Comparison of ENCODE assay signal across 9 mouse cellular contexts in genomic region chr2:167775218-167775915, GRCm38 (mm10).
DNase-seq lines count a peak whose midpoint lies in the region; ATAC-seq lines count a peak whose summit lies in the region.
"Had no signal": no experiment of that assay in that cellular context is flagged by ENCODE, and none has a peak within 500 bp of the region (broad histone marks: within the 10 kb centered on the region; RNA-seq: fewer than 3 reads in every experiment).

No protein-coding gene starts in this region.

- H3K27ac ChIP-seq in embryonic facial prominence, embryonic 14.5 days (replicated peaks; ENCODE audit: low read depth, low read length) = peak overlapping the region; percentile 70; the same call in 1 of the 2 replicates
- H3K27ac ChIP-seq in kidney, embryonic 16.5 days (ENCODE audit: low read length) = no peak overlapping the region
- H3K27ac ChIP-seq in forebrain, embryonic 11.5 days (ENCODE audit: low read depth, low read length) = no peak overlapping the region
- H3K27ac ChIP-seq: midbrain, embryonic 12.5 days had no signal

- H3K9me3 ChIP-seq in embryonic facial prominence, embryonic 14.5 days (ENCODE audit: control insufficient read depth, low read length) = no peaks in the 10 kb centered on the region
- no peaks in the 10 kb centered on the region for H3K9me3 ChIP-seq in kidney, embryonic 16.5 days (ENCODE audit: low read length)
- no peaks in the 10 kb centered on the region for H3K9me3 ChIP-seq in forebrain, embryonic 11.5 days (ENCODE audit: control insufficient read depth, low read length)
- H3K9me3 ChIP-seq: midbrain, embryonic 12.5 days had no signal

- no peaks in the 10 kb centered on the region for H3K36me3 ChIP-seq in embryonic facial prominence, embryonic 14.5 days (ENCODE audit: control insufficient read depth, insufficient read depth, low read length)
- H3K36me3 ChIP-seq in kidney, embryonic 16.5 days (ENCODE audit: insufficient read depth, low read length) = no peaks in the 10 kb centered on the region
- no peaks in the 10 kb centered on the region; the same call in 1 of the 2 replicates for H3K36me3 ChIP-seq in forebrain, embryonic 11.5 days (ENCODE audit: control insufficient read depth, insufficient read depth, low read length)
- H3K36me3 ChIP-seq: midbrain, embryonic 12.5 days had no signal

- H3K4me3 ChIP-seq in embryonic facial prominence, embryonic 14.5 days (ENCODE audit: low read depth, low read length) = no peak overlapping the region
- H3K4me3 ChIP-seq in kidney, embryonic 16.5 days (ENCODE audit: low read length) = no peak overlapping the region
- no peak overlapping the region for H3K4me3 ChIP-seq in forebrain, embryonic 11.5 days (ENCODE audit: low read depth, low read length)
- H3K4me3 ChIP-seq: midbrain, embryonic 12.5 days had no signal

- H3K9ac ChIP-seq in embryonic facial prominence, embryonic 14.5 days (ENCODE audit: low read depth, low read length) = peak overlapping the region; percentile 23; the same call in 1 of the 2 replicates
- H3K9ac ChIP-seq in kidney, embryonic 16.5 days (replicated peaks; ENCODE audit: low read length) = peak overlapping the region; percentile 40
- no peak overlapping the region for H3K9ac ChIP-seq in forebrain, embryonic 11.5 days (ENCODE audit: low read length)
- H3K9ac ChIP-seq: midbrain, embryonic 12.5 days had no signal

- no peaks in the 10 kb centered on the region for H3K27me3 ChIP-seq in embryonic facial prominence, embryonic 14.5 days (replicated peaks; ENCODE audit: control insufficient read depth, insufficient read depth, low read length)
- no peaks in the 10 kb centered on the region for H3K27me3 ChIP-seq in kidney, embryonic 16.5 days (ENCODE audit: insufficient read depth, low read length)
- no peaks in the 10 kb centered on the region for H3K27me3 ChIP-seq in forebrain, embryonic 11.5 days (ENCODE audit: control insufficient read depth, insufficient read depth, low read length)

- DNase-seq in layer of hippocampus, adult 9-11 months = peak; percentile 83
- no peak for DNase-seq in layer of hippocampus, postnatal 10 days (ENCODE audit: low spot score in 2 of 2)
- peak; percentile 71 for DNase-seq in embryonic facial prominence, embryonic 14.5 days (ENCODE audit: low spot score)
- DNase-seq in lung, postnatal 36 days = peak; percentile 78
- peak; percentile 61 for DNase-seq in thymus, postnatal 25 days
- DNase-seq in cerebellum, adult 18-20 months = no peak
- DNase-seq in forebrain, embryonic 11.5 days (ENCODE audit: low spot score) = no peak

- peaks cover 35% of the 10 kb centered on the region for H3K4me1 ChIP-seq in embryonic facial prominence, embryonic 14.5 days (ENCODE audit: control insufficient read depth, insufficient read depth, low read length)
- H3K4me1 ChIP-seq in kidney, embryonic 16.5 days (ENCODE audit: insufficient read depth, low read length) = peaks cover 38% of the 10 kb centered on the region
- H3K4me1 ChIP-seq in forebrain, embryonic 11.5 days (replicated peaks; ENCODE audit: control insufficient read depth, insufficient read depth, low read length) = peaks cover 10% of the 10 kb centered on the region

- no peak overlapping the region for H3K4me2 ChIP-seq in embryonic facial prominence, embryonic 14.5 days (ENCODE audit: low read depth, low read length)
- no peak overlapping the region for H3K4me2 ChIP-seq in kidney, embryonic 16.5 days (replicated peaks; ENCODE audit: low read depth, low read length)
- H3K4me2 ChIP-seq in forebrain, embryonic 11.5 days (ENCODE audit: low read depth, low read length, severe bottlenecking) = no peak overlapping the region
- H3K4me2 ChIP-seq: midbrain, embryonic 12.5 days had no signal

- WGBS in embryonic facial prominence, embryonic 14.5 days = 48% methylated on average over 20 of the region's 20 CpGs
- WGBS in kidney, embryonic 16.5 days = 65% methylated on average over 20 of the region's 20 CpGs
- 76% methylated on average over 20 of the region's 20 CpGs for WGBS in forebrain, embryonic 11.5 days

- peak; percentile 22; the same call in 1 of the 2 replicates for ATAC-seq in embryonic facial prominence, embryonic 14.5 days (ENCODE audit: low read depth)
- peak; percentile 26; the same call in 1 of the 2 replicates for ATAC-seq in kidney, embryonic 16.5 days (ENCODE audit: low FRiP score, low TSS enrichment)
- no peak for ATAC-seq in forebrain, embryonic 11.5 days (replicated peaks; ENCODE audit: low FRiP score)

Comparison
In these comparisons a context has a peak if more than half of its experiments do, and no peak if none do; other contexts are left out.
1. DNase-seq: peak in layer of hippocampus, adult 9-11 months (single experiment), embryonic facial prominence, embryonic 14.5 days (single experiment), lung, postnatal 36 days (single experiment) and thymus, postnatal 25 days (single experiment); none in layer of hippocampus, postnatal 10 days (0 of 2), cerebellum, adult 18-20 months (0 of 2) and forebrain, embryonic 11.5 days (single experiment).